In genomic region chr9:75762487-75762886, GRCm38 (mm10) we compare ENCODE assay signal across 9 mouse cellular contexts. TPM values are rescaled to one million over a fixed set of nuclear protein-coding genes. Genes with fewer than 3 reads are reported as not detected.
DNase-seq lines count a peak whose midpoint lies in the region; ATAC-seq and TF ChIP-seq lines count a peak whose summit lies in the region.
"Had no signal": no experiment of that assay in that cellular context is flagged by ENCODE, and none has a peak within 500 bp of the region (broad histone marks: within the 10 kb centered on the region; RNA-seq: fewer than 3 reads in every experiment).

No protein-coding gene starts in this region.

- intact Hi-C loops in gastrocnemius, adult 2 months (cut with DNase I), result loop anchor here (2.0 kb wide), 1 partner anchor 360 kb away; no protein-coding TSS in a partner anchor

- no peak for ATAC-seq in midbrain, postnatal 0 days (ENCODE audit: low FRiP score)
- 0 out of 2 replicates have a peak, but pooled peaks have one; percentile 42 for ATAC-seq in common myeloid progenitor, adult 5-6 weeks (replicated peaks; ENCODE audit: low read depth, poor library complexity, severe bottlenecking)
- no peak for ATAC-seq in lung, postnatal 0 days

- no peaks in the 10 kb centered on the region for H3K27me3 ChIP-seq in midbrain, postnatal 0 days (ENCODE audit: insufficient read depth, low read length)
- H3K27me3 ChIP-seq in midbrain, embryonic 10.5 days (ENCODE audit: low read depth, poor library complexity, severe bottlenecking), result no peaks in the 10 kb centered on the region
- H3K27me3 ChIP-seq in lung, postnatal 0 days (replicated peaks; ENCODE audit: insufficient read depth, low read length), result no peaks in the 10 kb centered on the region
- H3K27me3 ChIP-seq: megakaryocyte, embryonic 14.5 days had no signal

- DNase-seq in gastrocnemius, adult 2 months, result peak; percentile 19
- DNase-seq in gastrocnemius, postnatal 25 days, result no peak
- peak; percentile 79 for DNase-seq in midbrain, postnatal 0 days (ENCODE audit: low spot score)
- no peak for DNase-seq in midbrain, embryonic 10.5 days (ENCODE audit: low spot score)
- DNase-seq in lung, postnatal 0 days (ENCODE audit: low spot score), result peak; percentile 85
- DNase-seq in spleen, adult 12 weeks (ENCODE audit: low spot score), result no peak
- no peak for DNase-seq in cerebellum, adult 11 months

- H3K9ac ChIP-seq in midbrain, postnatal 0 days (replicated peaks; ENCODE audit: low read length, poor library complexity, severe bottlenecking), result no peak overlapping the region
- no peak overlapping the region for H3K9ac ChIP-seq in lung, postnatal 0 days (replicated peaks; ENCODE audit: low read depth)

- H3K27ac ChIP-seq in gastrocnemius, adult 2 months, result no peak overlapping the region
- no peak overlapping the region for H3K27ac ChIP-seq in midbrain, postnatal 0 days (ENCODE audit: low read depth, low read length)
- no peak overlapping the region for H3K27ac ChIP-seq in midbrain, embryonic 10.5 days (replicated peaks)
- H3K27ac ChIP-seq in lung, postnatal 0 days (ENCODE audit: low read length), result no peak overlapping the region

- no peaks in the 10 kb centered on the region for H3K36me3 ChIP-seq in midbrain, postnatal 0 days (ENCODE audit: insufficient read depth, low read length)
- no peaks in the 10 kb centered on the region for H3K36me3 ChIP-seq in midbrain, embryonic 10.5 days
- no peaks in the 10 kb centered on the region for H3K36me3 ChIP-seq in lung, postnatal 0 days (ENCODE audit: insufficient read depth, low read length)

- H3K9me3 ChIP-seq in midbrain, postnatal 0 days (ENCODE audit: low read length), result no peaks in the 10 kb centered on the region
- no peaks in the 10 kb centered on the region for H3K9me3 ChIP-seq in midbrain, embryonic 10.5 days (replicated peaks)
- H3K9me3 ChIP-seq in lung, postnatal 0 days (ENCODE audit: low read length), result no peaks in the 10 kb centered on the region
- H3K9me3 ChIP-seq: megakaryocyte, embryonic 14.5 days had no signal

- no peak overlapping the region for H3K4me3 ChIP-seq in gastrocnemius, adult 2 months
- H3K4me3 ChIP-seq in midbrain, postnatal 0 days (ENCODE audit: low read depth, low read length), result no peak overlapping the region
- H3K4me3 ChIP-seq in midbrain, embryonic 10.5 days, result no peak overlapping the region
- no peak overlapping the region for H3K4me3 ChIP-seq in lung, postnatal 0 days (ENCODE audit: low read depth, low read length)
- H3K4me3 ChIP-seq: megakaryocyte, embryonic 14.5 days had no signal

- H3K4me1 ChIP-seq in midbrain, postnatal 0 days (ENCODE audit: insufficient read depth, low read length), result no peaks in the 10 kb centered on the region
- no peaks in the 10 kb centered on the region for H3K4me1 ChIP-seq in midbrain, embryonic 10.5 days
- H3K4me1 ChIP-seq in lung, postnatal 0 days (ENCODE audit: insufficient read depth, low read depth, low read length), result no peaks in the 10 kb centered on the region
- H3K4me1 ChIP-seq: megakaryocyte, embryonic 14.5 days had no signal

- 29% methylated on average over 5 of the region's 5 CpGs for WGBS in midbrain, postnatal 0 days
- 37% methylated on average over 5 of the region's 5 CpGs for WGBS in midbrain, embryonic 10.5 days
- WGBS in lung, postnatal 0 days, result 17% methylated on average over 5 of the region's 5 CpGs

- peak; percentile 61 for TF ChIP-seq CTCF in gastrocnemius, adult 2 months (IDR thresholded peaks at IDR 0.05)
- peak; percentile 82 for TF ChIP-seq CTCF in midbrain, postnatal 0 days (IDR thresholded peaks at IDR 0.05)
- peak; percentile 74 for TF ChIP-seq CTCF in lung, postnatal 0 days (IDR thresholded peaks at IDR 0.05)

- TF ChIP-seq EP300 in lung, postnatal 0 days (IDR thresholded peaks at IDR 0.05), result no peak

- no peak overlapping the region for H3K4me2 ChIP-seq in midbrain, postnatal 0 days (ENCODE audit: low read depth, low read length, poor library complexity, severe bottlenecking)
- no peak overlapping the region for H3K4me2 ChIP-seq in lung, postnatal 0 days (replicated peaks; ENCODE audit: low read depth, low read length)

RNA-seq across cellular contexts. Expression of gene Bmp5, which starts 12.7 kb away (rescaled TPM):
- 1 to 10 TPM; 1.6 to 3.3 TPM for total RNA-seq in gastrocnemius, adult 2 months (2021)
- 1 to 10 TPM; 1.3 to 2.5 TPM for total RNA-seq in gastrocnemius, postnatal 25 days (2021)
- 2.8 and 3.0 TPM in 2 replicates for total RNA-seq in midbrain, postnatal 0 days (2014; rRNA removed)
- 2.5 and 3.1 TPM in 2 replicates for polyA plus RNA-seq in midbrain, postnatal 0 days (2015; fragmentation: Nextera tagmentation; extraction: Ambion mirVana)
- polyA plus RNA-seq in midbrain, embryonic 10.5 days (2016; fragmentation: Nextera tagmentation; extraction: Ambion mirVana), result 3.1 and 4.8 TPM in 2 replicates
- total RNA-seq in common myeloid progenitor, adult 5-6 weeks (2017), result not detected in 2 replicates
- polyA plus RNA-seq in lung, postnatal 0 days (2015; fragmentation: Nextera tagmentation; extraction: Ambion mirVana), result 14.7 and 18.0 TPM in 2 replicates

Comparison
In these comparisons a context has a peak if more than half of its experiments do, and no peak if none do; other contexts are left out.
1. DNase-seq: peak in gastrocnemius, adult 2 months (single experiment), midbrain, postnatal 0 days (single experiment) and lung, postnatal 0 days (single experiment); none in gastrocnemius, postnatal 25 days (single experiment), midbrain, embryonic 10.5 days (single experiment), spleen, adult 12 weeks (single experiment) and cerebellum, adult 11 months (single experiment).
2. Peak in every context shown above with its lines, with median percentiles within 50 percentile points of each other: CTCF ChIP-seq.